ENCODE assay signal across 8 mouse cellular contexts in genomic region chr8:84554301-84555027, GRCm38 (mm10).
DNase-seq lines count a peak whose midpoint lies in the region; ATAC-seq and TF ChIP-seq lines count a peak whose summit lies in the region.

No protein-coding gene starts in this region.

- ATAC-seq in embryonic facial prominence, embryonic 13.5 days (ENCODE audit: insufficient number of reproducible peaks, insufficient read depth, low FRiP score, low TSS enrichment, low read depth): no peak
- no peak for ATAC-seq in kidney, postnatal 0 days (replicated peaks; ENCODE audit: low FRiP score, low read depth)
- ATAC-seq in liver, embryonic 11.5 days (replicated peaks; ENCODE audit: low FRiP score): no peak
- ATAC-seq in neural tube, embryonic 13.5 days (ENCODE audit: low read depth): peak; percentile 78

- peak; percentile 79 for TF ChIP-seq CTCF in kidney, postnatal 0 days (IDR thresholded peaks at IDR 0.05; ENCODE audit: low read depth)

- peaks cover 14% of the 10 kb centered on the region for H3K4me1 ChIP-seq in embryonic facial prominence, embryonic 13.5 days
- 0 out of 2 replicates have a peak, but pooled peaks cover 3% of the 10 kb centered on the region for H3K4me1 ChIP-seq in kidney, postnatal 0 days (replicated peaks; ENCODE audit: insufficient read depth, low read length)
- H3K4me1 ChIP-seq in liver, embryonic 11.5 days (replicated peaks; ENCODE audit: control insufficient read depth, insufficient read depth, low read length): no peaks in the 10 kb centered on the region
- H3K4me1 ChIP-seq in neural tube, embryonic 13.5 days (replicated peaks): peaks cover 16% of the 10 kb centered on the region

- H3K36me3 ChIP-seq in embryonic facial prominence, embryonic 13.5 days: no peaks in the 10 kb centered on the region
- H3K36me3 ChIP-seq in kidney, postnatal 0 days (ENCODE audit: insufficient read depth, low read length): no peaks in the 10 kb centered on the region
- no peaks in the 10 kb centered on the region for H3K36me3 ChIP-seq in liver, embryonic 11.5 days (ENCODE audit: control insufficient read depth, insufficient read depth, low read length)
- peaks cover 40% of the 10 kb centered on the region for H3K36me3 ChIP-seq in neural tube, embryonic 13.5 days

- H3K27me3 ChIP-seq in embryonic facial prominence, embryonic 13.5 days: peaks cover 62% of the 10 kb centered on the region
- H3K27me3 ChIP-seq in kidney, postnatal 0 days (ENCODE audit: insufficient read depth, low read length): peaks cover 21% of the 10 kb centered on the region
- H3K27me3 ChIP-seq in liver, embryonic 11.5 days (replicated peaks; ENCODE audit: control insufficient read depth, insufficient read depth, low read length): peaks cover 47% of the 10 kb centered on the region
- peaks cover 39% of the 10 kb centered on the region for H3K27me3 ChIP-seq in neural tube, embryonic 13.5 days

- peak overlapping the region; percentile 16; the same call in 1 of the 2 replicates for H3K4me2 ChIP-seq in embryonic facial prominence, embryonic 13.5 days
- no peak overlapping the region for H3K4me2 ChIP-seq in kidney, postnatal 0 days (ENCODE audit: low read length)
- no peak overlapping the region for H3K4me2 ChIP-seq in liver, embryonic 11.5 days
- no peak overlapping the region for H3K4me2 ChIP-seq in neural tube, embryonic 13.5 days

- WGBS in embryonic facial prominence, embryonic 13.5 days: 47% methylated on average over 14 of the region's 14 CpGs
- WGBS in kidney, postnatal 0 days: 46% methylated on average over 14 of the region's 14 CpGs
- 47% methylated on average over 14 of the region's 14 CpGs for WGBS in liver, embryonic 11.5 days
- 40% methylated on average over 14 of the region's 14 CpGs for WGBS in neural tube, embryonic 13.5 days

- H3K9ac ChIP-seq in embryonic facial prominence, embryonic 13.5 days: 0 out of 2 replicates have a peak overlapping the region, but pooled peaks have one; percentile 27
- no peak overlapping the region for H3K9ac ChIP-seq in kidney, postnatal 0 days (ENCODE audit: low read depth, low read length)
- H3K9ac ChIP-seq in liver, embryonic 11.5 days (ENCODE audit: low read depth, low read length): no peak overlapping the region
- no peak overlapping the region for H3K9ac ChIP-seq in neural tube, embryonic 13.5 days

- no peak overlapping the region for H3K4me3 ChIP-seq in embryonic facial prominence, embryonic 13.5 days
- no peak overlapping the region for H3K4me3 ChIP-seq in kidney, postnatal 0 days (replicated peaks; ENCODE audit: low read depth, low read length)
- H3K4me3 ChIP-seq in liver, embryonic 11.5 days (ENCODE audit: low read depth, low read length): no peak overlapping the region
- H3K4me3 ChIP-seq in neural tube, embryonic 13.5 days: no peak overlapping the region

- no peak overlapping the region for H3K27ac ChIP-seq in embryonic facial prominence, embryonic 13.5 days
- no peak overlapping the region for H3K27ac ChIP-seq in kidney, postnatal 0 days
- no peak overlapping the region for H3K27ac ChIP-seq in liver, embryonic 11.5 days (ENCODE audit: low read depth, low read length)
- H3K27ac ChIP-seq in neural tube, embryonic 13.5 days (replicated peaks): peak overlapping the region; percentile 66

- DNase-seq in CD4-positive helper T cell, adult 2 months (ENCODE audit: low read depth, low spot score): peak; percentile 39
- DNase-seq in adrenal gland, postnatal 25 days: peak; percentile 74
- DNase-seq in heart, adult 18-20 months: peak; percentile 51 to 60
- DNase-seq in kidney, postnatal 0 days (ENCODE audit: low spot score): peak; percentile 61
- DNase-seq in liver, embryonic 11.5 days (ENCODE audit: low spot score): peak; percentile 48
- peak; percentile 70 for DNase-seq in thymus, postnatal 25 days

- H3K9me3 ChIP-seq in embryonic facial prominence, embryonic 13.5 days: no peaks in the 10 kb centered on the region
- no peaks in the 10 kb centered on the region for H3K9me3 ChIP-seq in kidney, postnatal 0 days (replicated peaks; ENCODE audit: low read length)
- no peaks in the 10 kb centered on the region for H3K9me3 ChIP-seq in liver, embryonic 11.5 days (ENCODE audit: control insufficient read depth, low read length)
- no peaks in the 10 kb centered on the region for H3K9me3 ChIP-seq in neural tube, embryonic 13.5 days
